Mouse (Mus musculus) ES-Bruce4 (cell line): ENCODE measurements at regions not wholly inside any gene's neighbourhood (a gene's known extent, or its start where the extent isn't known, plus 50 kb on each side); places are given as distances from the start of the nearest gene placed in this dataset.

Experiments
- H3K27ac ChIP-seq: 2 replicates; pipeline ENCODE4 v1.5.1; 2012; ENCODE audit warnings: low read length, inconsistent platforms; ENCODE audit not compliant: insufficient read depth
- H3K27me3 ChIP-seq: 2 replicates; pipeline ENCODE4 v1.6.1; 2012; ENCODE audit warnings: mild to moderate bottlenecking, low read length, inconsistent platforms; ENCODE audit not compliant: control insufficient read depth, poor library complexity, insufficient read depth, severe bottlenecking
- H3K36me3 ChIP-seq: 2 replicates; pipeline ENCODE4 v1.6.1; 2012; ENCODE audit warnings: inconsistent platforms, mild to moderate bottlenecking, low read length, moderate library complexity; ENCODE audit not compliant: control insufficient read depth, poor library complexity, insufficient read depth, severe bottlenecking
- H3K4me1 ChIP-seq: one replicate; pipeline ENCODE4 v1.8.1; 2011; ENCODE audit warnings: low read length; ENCODE audit not compliant: control insufficient read depth, insufficient read depth
- H3K4me3 ChIP-seq: 2 replicates; pipeline ENCODE4 v1.5.1; 2011; ENCODE audit warnings: low read depth, mild to moderate bottlenecking, low read length
- H3K9ac ChIP-seq: 2 replicates; pipeline ENCODE4 v1.6.1; 2012; ENCODE audit warnings: low read depth, mild to moderate bottlenecking, inconsistent platforms; ENCODE audit not compliant: poor library complexity, severe bottlenecking
- H3K9me3 ChIP-seq: replicated peaks from 2 replicates; pipeline ENCODE4 v1.6.1; 2012; ENCODE audit warnings: mild to moderate bottlenecking, low read length, inconsistent platforms; ENCODE audit not compliant: control insufficient read depth, poor library complexity, insufficient read depth, severe bottlenecking
- CTCF ChIP-seq: IDR thresholded peaks from one replicate; pipeline ENCODE4 v1.8.1; 2011; ENCODE audit warnings: low read depth, low read length
- EP300 ChIP-seq: IDR thresholded peaks from 2 replicates; pipeline ENCODE4 v1.6.1; 2011; ENCODE audit warnings: low read depth, low read length; ENCODE audit not compliant: insufficient read depth
- POLR2A ChIP-seq: IDR thresholded peaks from one replicate; pipeline ENCODE4 v1.8.1; 2011; ENCODE audit warnings: low read length; ENCODE audit not compliant: insufficient read depth

- H3K36me3 ChIP-seq = no peaks in the 10 kb centered on the region
- no peaks in the 10 kb centered on the region for H3K9me3 ChIP-seq
- no peak overlapping the region for H3K9ac ChIP-seq
- no peak for TF ChIP-seq CTCF
- TF ChIP-seq EP300 = no peak
- no peaks in the 10 kb centered on the region for H3K4me1 ChIP-seq
- H3K4me3 ChIP-seq = no peak overlapping the region
- H3K27ac ChIP-seq = no peak overlapping the region
- H3K27me3 ChIP-seq = no peaks in the 10 kb centered on the region
Observed at GRCm38 (mm10) chr12:74658406-74658805, 342.2 kb upstream of the Gm11042 start.

DNA sequence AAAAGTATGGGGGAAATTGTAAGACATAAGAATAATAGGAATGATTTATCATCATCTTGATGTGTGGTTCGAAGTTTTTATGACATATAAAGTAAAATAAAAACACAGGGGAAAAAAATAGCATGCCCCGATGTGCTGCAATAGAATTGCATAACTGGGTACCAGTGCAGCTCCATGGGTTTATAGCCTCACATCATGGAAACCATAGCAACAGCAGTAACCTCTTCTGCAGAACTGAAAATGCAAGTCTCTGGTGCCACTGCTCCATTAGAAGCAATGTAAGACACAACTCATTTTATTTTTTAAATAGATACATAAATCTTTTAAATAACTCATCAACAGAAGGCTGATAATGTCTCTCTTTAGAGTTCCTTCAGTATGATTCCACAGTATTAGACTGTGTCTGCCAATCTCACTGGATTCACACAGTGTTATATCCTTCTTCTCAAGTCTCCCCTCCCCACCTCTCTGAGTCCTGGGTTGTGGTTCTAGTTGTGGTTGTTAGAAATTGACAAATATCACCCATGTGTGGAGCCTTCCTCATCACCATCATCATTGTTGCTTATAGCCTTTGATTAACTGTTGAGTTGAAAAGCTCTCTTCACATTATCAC, 340.9 kb upstream of the Gm11042 start:
- Histone ChIP-seq H3K36me3 (no peaks in the 10 kb centered on the region), H3K27ac (no peak overlapping the region), H3K4me1 (no peaks in the 10 kb centered on the region), H3K9ac (no peak overlapping the region), H3K9me3 (no peaks in the 10 kb centered on the region), H3K27me3 (no peaks in the 10 kb centered on the region), H3K4me3 (no peak overlapping the region)
- TF ChIP-seq EP300 (no peak), POLR2A (no peak), CTCF (no peak)

GRCm38 (mm10) chr12:74651256-74651655, 335.1 kb upstream of the Gm11042 start:
- Histone ChIP-seq H3K9me3 (no peaks in the 10 kb centered on the region), H3K4me3 (no peak overlapping the region), H3K27me3 (no peaks in the 10 kb centered on the region), H3K27ac (no peak overlapping the region), H3K4me1 (no peaks in the 10 kb centered on the region), H3K36me3 (no peaks in the 10 kb centered on the region), H3K9ac (no peak overlapping the region)
- TF ChIP-seq EP300 = no peak
- TF ChIP-seq CTCF = no peak
- no peak for TF ChIP-seq POLR2A

DNA sequence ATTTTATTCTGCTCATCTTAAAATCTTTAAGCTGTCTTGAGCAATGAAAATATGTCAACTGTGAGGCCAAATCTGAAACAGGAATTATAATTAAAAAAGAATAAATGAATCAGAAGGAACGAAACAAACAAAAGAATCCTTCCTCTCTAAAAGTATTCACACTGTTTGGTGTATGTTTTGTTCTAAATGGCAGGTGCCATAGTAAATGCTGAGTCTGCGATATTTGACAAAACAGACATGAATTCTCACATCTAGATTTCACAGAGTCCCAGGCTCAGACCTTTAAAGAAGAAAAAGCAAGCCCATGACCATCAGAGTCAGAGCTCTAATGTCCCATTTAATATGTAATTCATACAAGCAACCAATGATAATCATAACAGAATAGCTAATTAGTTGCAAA, 316.6 kb upstream of the Gm11042 start:
- Histone ChIP-seq H3K4me1 (no peaks in the 10 kb centered on the region), H3K9me3 (no peaks in the 10 kb centered on the region), H3K9ac (no peak overlapping the region), H3K27me3 (no peaks in the 10 kb centered on the region), H3K36me3 (no peaks in the 10 kb centered on the region), H3K27ac (no peak overlapping the region), H3K4me3 (no peak overlapping the region)
- TF ChIP-seq POLR2A (no peak), EP300 (no peak), CTCF (no peak)

DNA sequence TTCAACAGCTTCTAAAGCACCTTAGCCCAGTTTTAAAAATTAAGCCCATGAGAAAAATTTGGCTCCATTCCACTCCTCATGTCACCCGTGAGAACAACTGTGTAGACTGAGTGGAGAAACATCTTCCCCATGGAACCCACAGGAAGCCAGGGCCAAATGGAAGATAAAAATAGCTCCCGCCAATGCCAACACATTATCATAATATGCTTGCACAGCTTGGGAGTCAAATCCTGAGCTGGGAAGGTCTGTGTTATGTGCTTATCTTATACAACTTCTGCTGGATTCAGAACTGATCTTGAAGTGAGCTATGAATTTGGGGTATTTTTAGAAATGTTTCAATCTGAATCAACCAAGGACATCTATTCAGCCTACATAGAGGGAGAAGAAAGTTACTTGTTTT, 279.0 kb upstream of the Gm11042 start:
- H3K9ac ChIP-seq = no peak overlapping the region
- TF ChIP-seq EP300 (no peak), POLR2A (no peak), CTCF (no peak)
- H3K36me3 ChIP-seq = no peaks in the 10 kb centered on the region
- H3K27ac ChIP-seq = no peak overlapping the region
- no peak overlapping the region for H3K4me3 ChIP-seq
- H3K4me1 ChIP-seq = no peaks in the 10 kb centered on the region
- H3K27me3 ChIP-seq = no peaks in the 10 kb centered on the region
- H3K9me3 ChIP-seq = no peaks in the 10 kb centered on the region

- Histone ChIP-seq H3K36me3 (no peaks in the 10 kb centered on the region), H3K27me3 (no peaks in the 10 kb centered on the region), H3K9ac (no peak overlapping the region), H3K4me3 (no peak overlapping the region), H3K9me3 (no peaks in the 10 kb centered on the region), H3K4me1 (no peaks in the 10 kb centered on the region), H3K27ac (no peak overlapping the region)
- TF ChIP-seq EP300 (no peak), POLR2A (no peak), CTCF (no peak)
Observed at GRCm38 (mm10) chr12:74554599-74554998, 238.4 kb upstream of the Gm11042 start.
